Mouse (Mus musculus): ENCODE data around the gene Foxd2. TPM values are rescaled to one million over a fixed set of nuclear protein-coding genes. Genes with fewer than 3 reads are reported as not detected.
A peak's percentile ranks its signal among the peaks of the same experiment; 100 is the strongest.

Foxd2 gene
- polyA plus RNA-seq, 1 experiment: 0.65 TPM

DNA sequence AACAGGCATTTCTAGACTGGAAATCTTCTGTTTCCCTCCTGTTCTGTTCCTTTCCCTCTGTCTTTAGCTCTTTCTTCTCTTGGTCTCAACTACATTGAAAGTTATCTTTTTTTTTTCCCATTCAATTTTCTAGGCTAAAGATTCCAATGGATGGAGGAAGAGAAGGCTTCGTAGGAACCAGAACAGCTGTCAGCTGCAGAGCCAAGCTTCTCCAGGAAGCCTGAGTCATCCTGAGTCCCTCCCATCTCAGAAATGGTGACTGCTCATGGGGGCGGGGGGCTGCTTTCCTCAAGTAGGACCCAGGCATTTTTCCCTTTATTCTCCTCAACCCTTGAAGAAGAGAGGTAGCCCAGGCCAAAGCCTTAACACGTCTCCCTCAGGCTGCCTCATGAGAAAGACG lies 7.4 kb upstream of the Foxd2 start:
- H3K36me3 ChIP-seq (ENCODE audit: control insufficient read depth, insufficient read depth): no peaks in the 10 kb centered on the region
- H3K4me2 ChIP-seq (ENCODE audit: low read depth): no peak overlapping the region
- TF ChIP-seq MYOG (IDR thresholded peaks at IDR 0.05; ENCODE audit: control insufficient read depth in 1 of 3, insufficient read depth in 1 of 3, insufficient read length in 2 of 3, low read depth in 2 of 3) (peak in 2 of 3 experiments; percentile 12 to 62), REST (IDR thresholded peaks at IDR 0.05; ENCODE audit: insufficient read depth, insufficient read length) (no peak), MYOD1 (IDR thresholded peaks at IDR 0.05; ENCODE audit: control insufficient read depth in 1 of 3, insufficient read length in 2 of 3, low read depth in 2 of 3) (peak; percentile 24 to 55 (median 28))
- H3K27me3 ChIP-seq (ENCODE audit: control insufficient read depth, insufficient read depth, insufficient read length): no peaks in the 10 kb centered on the region
- no peak overlapping the region for H3K4me3 ChIP-seq
- no peak overlapping the region for H3ac ChIP-seq (ENCODE audit: control insufficient read depth, insufficient read length)
- no peaks in the 10 kb centered on the region for H3K79me2 ChIP-seq (ENCODE audit: control insufficient read depth, insufficient read depth)

DNA sequence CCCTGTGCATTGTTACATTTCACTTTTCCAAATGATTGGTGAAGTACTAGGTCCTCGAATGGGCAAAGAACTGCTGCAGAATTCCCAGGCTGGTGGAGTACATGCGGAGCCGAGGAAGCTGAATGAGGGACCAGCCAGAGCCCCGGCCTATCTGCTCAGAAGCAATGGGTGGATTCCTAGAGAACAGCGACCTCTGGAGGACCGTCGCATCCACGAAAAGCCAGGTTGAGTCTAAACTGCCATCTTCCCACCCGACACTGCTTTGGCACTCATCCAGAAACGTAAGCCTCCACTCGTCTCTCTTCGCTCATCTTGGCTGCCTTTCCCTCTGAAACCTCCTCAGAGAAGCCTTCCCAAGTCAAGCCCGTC lies 4.9 kb upstream of the Foxd2 start:
- no peak for TF ChIP-seq REST (IDR thresholded peaks at IDR 0.05; ENCODE audit: insufficient read depth, insufficient read length)
- TF ChIP-seq MAX (IDR thresholded peaks at IDR 0.05; ENCODE audit: low read depth): no peak
- no peak overlapping the region for H3K4me3 ChIP-seq
- H3K27me3 ChIP-seq (ENCODE audit: control insufficient read depth, insufficient read depth, insufficient read length): no peaks in the 10 kb centered on the region
- H3K79me2 ChIP-seq (ENCODE audit: control insufficient read depth, insufficient read depth): no peaks in the 10 kb centered on the region
- H3K4me2 ChIP-seq (ENCODE audit: low read depth): no peak overlapping the region
- H3K36me3 ChIP-seq (ENCODE audit: control insufficient read depth, insufficient read depth): no peaks in the 10 kb centered on the region
- no peak overlapping the region for H3ac ChIP-seq (ENCODE audit: control insufficient read depth, insufficient read length)

DNA sequence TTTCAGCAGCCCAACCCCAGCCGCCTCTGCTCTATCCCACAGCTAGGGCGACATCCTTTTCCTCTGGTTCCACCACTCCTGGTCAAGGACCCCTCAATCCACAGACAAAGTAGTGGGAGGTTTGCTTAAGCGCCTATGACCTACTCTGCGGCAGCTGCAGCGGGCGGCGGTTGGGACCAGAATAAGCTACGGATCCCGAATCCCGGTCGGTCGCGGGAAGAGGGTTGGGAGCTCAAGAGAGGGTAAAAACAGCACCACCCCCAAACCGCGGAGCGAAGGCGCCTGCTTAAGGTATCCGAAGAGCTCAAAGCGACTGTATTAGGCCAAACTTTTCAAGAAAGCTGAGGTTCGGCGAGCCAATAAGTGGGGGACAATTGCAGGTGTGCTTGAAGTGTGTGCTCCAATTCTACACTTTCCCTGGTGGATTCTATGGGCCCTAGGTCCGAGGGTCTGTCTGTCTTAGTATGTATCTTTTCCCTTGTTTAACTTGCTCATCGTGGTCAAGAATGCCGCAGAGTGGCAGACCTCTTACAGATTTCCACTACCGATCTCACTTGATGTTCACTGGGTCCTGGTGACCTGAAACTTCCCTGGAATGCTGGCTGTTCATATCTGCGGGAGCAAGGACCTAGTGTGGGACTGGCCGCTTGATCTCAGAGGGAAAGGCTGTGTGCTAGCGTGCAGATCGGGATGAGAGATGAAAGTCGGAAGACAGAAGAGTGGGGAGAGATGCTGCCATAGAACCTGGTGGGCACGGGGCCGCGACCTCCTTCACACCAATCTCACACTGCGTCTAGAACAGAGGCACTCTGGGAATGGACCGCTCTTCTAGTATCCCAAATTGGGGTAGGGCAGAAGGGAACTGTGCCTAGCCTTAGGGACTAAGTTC lies 4.3 kb upstream of the Foxd2 start:
- TF ChIP-seq TCF3 (IDR thresholded peaks at IDR 0.05; ENCODE audit: insufficient read length, low read depth) (no peak), POLR2AphosphoS2 (IDR thresholded peaks at IDR 0.05; ENCODE audit: insufficient read length, low read depth) (no peak), REST (IDR thresholded peaks at IDR 0.05; ENCODE audit: insufficient read depth, insufficient read length) (no peak), E2F4 (IDR thresholded peaks at IDR 0.05; ENCODE audit: insufficient read depth) (no peak), TCF12 (IDR thresholded peaks at IDR 0.05; ENCODE audit: insufficient read depth, poor library complexity, severe bottlenecking) (no peak), MAX (IDR thresholded peaks at IDR 0.05; ENCODE audit: low read depth) (no peak), POLR2A (IDR thresholded peaks at IDR 0.05; ENCODE audit: insufficient read length, low read depth) (no peak), CEBPB (IDR thresholded peaks at IDR 0.05; ENCODE audit: insufficient read depth, poor library complexity, severe bottlenecking) (no peak), USF1 (IDR thresholded peaks at IDR 0.05; ENCODE audit: low read depth) (no peak)
- H3K79me2 ChIP-seq (ENCODE audit: control insufficient read depth, insufficient read depth): no peaks in the 10 kb centered on the region
- no peaks in the 10 kb centered on the region for H3K36me3 ChIP-seq (ENCODE audit: control insufficient read depth, insufficient read depth)
- H3K4me2 ChIP-seq (ENCODE audit: low read depth): no peak overlapping the region
- no peaks in the 10 kb centered on the region for H3K27me3 ChIP-seq (ENCODE audit: control insufficient read depth, insufficient read depth, insufficient read length)
- no peak overlapping the region for H3ac ChIP-seq (ENCODE audit: control insufficient read depth, insufficient read length)
- no peak overlapping the region for H3K4me3 ChIP-seq

DNA sequence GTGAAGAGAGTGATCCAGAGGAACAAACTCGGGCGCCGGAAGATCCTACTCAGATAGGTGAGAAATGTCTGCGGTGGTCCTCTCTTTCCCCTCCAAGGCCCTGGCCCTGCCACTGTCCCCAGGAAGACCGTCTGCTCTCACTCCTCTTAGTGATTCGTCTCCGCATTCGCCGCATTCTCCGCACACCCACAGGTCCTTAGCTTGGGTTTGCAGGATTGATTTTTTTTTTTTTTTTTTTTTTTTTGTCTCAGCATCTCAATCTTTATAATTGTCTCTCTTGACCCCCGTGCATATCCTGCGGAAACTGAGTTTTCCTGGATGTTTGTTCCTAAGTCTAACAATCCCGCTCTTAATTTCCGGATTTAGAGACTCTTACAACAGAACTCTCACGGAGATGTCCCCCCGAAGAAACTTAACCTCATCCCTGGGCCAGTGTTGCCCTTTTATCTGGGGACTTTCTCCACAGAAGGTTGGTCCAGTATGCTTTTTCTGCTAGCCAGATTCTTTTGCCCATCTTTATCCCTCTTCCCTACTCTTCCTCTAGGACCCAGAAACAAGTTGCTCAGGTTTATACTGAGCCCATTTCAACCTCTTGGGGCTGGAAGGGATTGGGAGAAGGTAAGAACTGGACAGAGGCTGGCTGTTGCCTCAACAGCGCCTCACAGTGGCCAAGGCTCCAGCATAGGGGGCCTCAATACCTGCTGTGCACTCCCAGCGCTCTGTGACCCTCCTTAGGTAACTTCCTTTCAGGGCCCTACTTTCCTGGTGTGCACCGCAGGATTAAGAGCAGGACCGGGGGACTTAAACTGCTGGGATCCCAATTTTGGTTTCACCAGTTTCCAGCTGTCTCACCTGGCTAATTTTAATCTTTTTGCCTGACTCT lies 1.2 kb upstream of the Foxd2 start:
- Histone ChIP-seq H3ac (ENCODE audit: control insufficient read depth, insufficient read length) (peak overlapping the region; percentile 72), H3K27me3 (ENCODE audit: control insufficient read depth, insufficient read depth, insufficient read length) (no peaks in the 10 kb centered on the region)
- TF ChIP-seq MYOG (IDR thresholded peaks at IDR 0.05; ENCODE audit: control insufficient read depth in 1 of 3, insufficient read depth in 1 of 3, insufficient read length in 2 of 3, low read depth in 2 of 3): no peak
- TF ChIP-seq MYOD1 (IDR thresholded peaks at IDR 0.05; ENCODE audit: control insufficient read depth in 1 of 3, insufficient read length in 2 of 3, low read depth in 2 of 3): no peak
- TF ChIP-seq POLR2A (IDR thresholded peaks at IDR 0.05; ENCODE audit: insufficient read length, low read depth): no peak
- TF ChIP-seq TCF12 (IDR thresholded peaks at IDR 0.05; ENCODE audit: insufficient read depth, poor library complexity, severe bottlenecking): no peak
- no peak for TF ChIP-seq SRF (IDR thresholded peaks at IDR 0.05; ENCODE audit: control insufficient read depth, insufficient read length, low read depth)
- no peak for TF ChIP-seq E2F4 (IDR thresholded peaks at IDR 0.05; ENCODE audit: insufficient read depth)
- no peak for TF ChIP-seq TCF3 (IDR thresholded peaks at IDR 0.05; ENCODE audit: insufficient read length, low read depth)
- TF ChIP-seq CEBPB (IDR thresholded peaks at IDR 0.05; ENCODE audit: insufficient read depth, poor library complexity, severe bottlenecking): no peak
- TF ChIP-seq USF1 (IDR thresholded peaks at IDR 0.05; ENCODE audit: low read depth): no peak
- TF ChIP-seq POLR2AphosphoS2 (IDR thresholded peaks at IDR 0.05; ENCODE audit: insufficient read length, low read depth): no peak
- TF ChIP-seq MAX (IDR thresholded peaks at IDR 0.05; ENCODE audit: low read depth): no peak
- no peak for TF ChIP-seq REST (IDR thresholded peaks at IDR 0.05; ENCODE audit: insufficient read depth, insufficient read length)

More for the DNA sequence above, 1.2 kb upstream of the Foxd2 start:
- Histone ChIP-seq H3K36me3 (ENCODE audit: control insufficient read depth, insufficient read depth) (no peaks in the 10 kb centered on the region), H3K4me3 (peak overlapping the region; percentile 69), H3K4me2 (ENCODE audit: low read depth) (peak overlapping the region; percentile 86), H3K79me2 (ENCODE audit: control insufficient read depth, insufficient read depth) (no peaks in the 10 kb centered on the region)

Data from myocyte (in vitro differentiated cells).